Comparison of ENCODE assay signal across 23 mouse cellular contexts in genomic region chr1:36570320-36570719, GRCm38 (mm10). TPM values are rescaled to one million over a fixed set of nuclear protein-coding genes. Genes with fewer than 3 reads are reported as not detected.
DNase-seq lines count a peak whose midpoint lies in the region; ATAC-seq and TF ChIP-seq lines count a peak whose summit lies in the region.
"Had no signal": no experiment of that assay in that cellular context is flagged by ENCODE, and none has a peak within 500 bp of the region (broad histone marks: within the 10 kb centered on the region; RNA-seq: fewer than 3 reads in every experiment).

No protein-coding gene starts in this region.

- no peaks in the 10 kb centered on the region for H3K36me3 ChIP-seq in heart, embryonic 10.5 days
- no peaks in the 10 kb centered on the region for H3K36me3 ChIP-seq in heart, embryonic 11.5 days (ENCODE audit: control insufficient read depth, insufficient read depth, low read length)
- H3K36me3 ChIP-seq in kidney, embryonic 16.5 days (ENCODE audit: insufficient read depth, low read length), result no peaks in the 10 kb centered on the region
- no peaks in the 10 kb centered on the region for H3K36me3 ChIP-seq in kidney, embryonic 14.5 days (ENCODE audit: control insufficient read depth, insufficient read depth, low read length)
- H3K36me3 ChIP-seq in small intestine, adult 2 months (ENCODE audit: control insufficient read depth, insufficient read depth, low read length), result no peaks in the 10 kb centered on the region
- H3K36me3 ChIP-seq: limb, embryonic 10.5 days; neural tube, embryonic 12.5 days had no signal

- no peak for ATAC-seq in heart, embryonic 11.5 days (replicated peaks; ENCODE audit: insufficient number of reproducible peaks, low FRiP score, low TSS enrichment)
- ATAC-seq in kidney, embryonic 16.5 days (ENCODE audit: low FRiP score, low TSS enrichment), result no peak
- no peak for ATAC-seq in kidney, embryonic 14.5 days (ENCODE audit: low FRiP score, low TSS enrichment)
- ATAC-seq: activated CD4-positive, CD25-positive, alpha-beta regulatory T cell, adult 4 months; Patski had no signal

- no peaks in the 10 kb centered on the region for H3K27me3 ChIP-seq in heart, embryonic 10.5 days (ENCODE audit: insufficient read depth, poor library complexity, severe bottlenecking)
- no peaks in the 10 kb centered on the region for H3K27me3 ChIP-seq in heart, embryonic 11.5 days (ENCODE audit: control insufficient read depth, insufficient read depth, low read length)
- H3K27me3 ChIP-seq in kidney, embryonic 16.5 days (ENCODE audit: insufficient read depth, low read length), result no peaks in the 10 kb centered on the region
- H3K27me3 ChIP-seq in kidney, embryonic 14.5 days (ENCODE audit: control insufficient read depth, insufficient read depth, low read length), result no peaks in the 10 kb centered on the region
- no peaks in the 10 kb centered on the region for H3K27me3 ChIP-seq in small intestine, adult 2 months (ENCODE audit: control insufficient read depth, insufficient read depth, low read length)
- H3K27me3 ChIP-seq: neural tube, embryonic 12.5 days; Patski had no signal

- no peak overlapping the region for H3K4me3 ChIP-seq in heart, embryonic 10.5 days
- no peak overlapping the region for H3K4me3 ChIP-seq in heart, embryonic 11.5 days (ENCODE audit: low read depth, low read length)
- no peak overlapping the region for H3K4me3 ChIP-seq in kidney, embryonic 16.5 days (ENCODE audit: low read length)
- no peak overlapping the region for H3K4me3 ChIP-seq in kidney, embryonic 14.5 days (ENCODE audit: low read length)
- H3K4me3 ChIP-seq in brown adipose tissue, adult 24 weeks (ENCODE audit: insufficient read depth, low read depth, low read length), result no peak overlapping the region
- H3K4me3 ChIP-seq in small intestine, adult 2 months (ENCODE audit: low read depth, low read length), result no peak overlapping the region
- H3K4me3 ChIP-seq: layer of hippocampus, adult 2 months; limb, embryonic 10.5 days; neural tube, embryonic 12.5 days had no signal

- H3K9me3 ChIP-seq in heart, embryonic 10.5 days, result no peaks in the 10 kb centered on the region
- no peaks in the 10 kb centered on the region for H3K9me3 ChIP-seq in heart, embryonic 11.5 days (replicated peaks; ENCODE audit: control insufficient read depth, low read length)
- H3K9me3 ChIP-seq in kidney, embryonic 16.5 days (ENCODE audit: low read length), result no peaks in the 10 kb centered on the region
- H3K9me3 ChIP-seq in kidney, embryonic 14.5 days (ENCODE audit: control insufficient read depth, low read length), result no peaks in the 10 kb centered on the region
- H3K9me3 ChIP-seq: limb, embryonic 10.5 days; neural tube, embryonic 12.5 days had no signal

- H3K4me2 ChIP-seq in heart, embryonic 11.5 days, result no peak overlapping the region
- no peak overlapping the region for H3K4me2 ChIP-seq in kidney, embryonic 16.5 days (replicated peaks; ENCODE audit: low read depth, low read length)
- H3K4me2 ChIP-seq in kidney, embryonic 14.5 days (replicated peaks; ENCODE audit: low read depth, low read length), result no peak overlapping the region
- H3K4me2 ChIP-seq: midbrain, embryonic 11.5 days; neural tube, embryonic 12.5 days had no signal

- no peak for DNase-seq in heart, embryonic 10.5 days (ENCODE audit: low spot score)
- no peak for DNase-seq in thymus, postnatal 4 days
- DNase-seq: adrenal gland, postnatal 14 days; cerebellum, adult 8-10 months; gastrocnemius, postnatal 36 days; kidney, postnatal 10 days; spleen, adult 18-20 months; thymus, adult 2 months had no signal

- no peak overlapping the region for H3K9ac ChIP-seq in heart, embryonic 11.5 days (ENCODE audit: low read depth, low read length)
- peak overlapping the region; percentile 31; the same call in 1 of the 2 replicates for H3K9ac ChIP-seq in kidney, embryonic 16.5 days (replicated peaks; ENCODE audit: low read length)
- no peak overlapping the region for H3K9ac ChIP-seq in kidney, embryonic 14.5 days (ENCODE audit: low read depth, low read length)
- H3K9ac ChIP-seq: liver, embryonic 14.5 days; neural tube, embryonic 12.5 days had no signal

- no peak for TF ChIP-seq CTCF in small intestine, adult 2 months (IDR thresholded peaks at IDR 0.05; ENCODE audit: extremely low read depth, insufficient read length, insufficient replicate concordance, low read depth, low read length)

- H3K4me1 ChIP-seq in heart, embryonic 10.5 days, result peaks cover 69% of the 10 kb centered on the region
- H3K4me1 ChIP-seq in heart, embryonic 11.5 days (ENCODE audit: control insufficient read depth, insufficient read depth, low read length), result peaks cover 29% of the 10 kb centered on the region
- H3K4me1 ChIP-seq in kidney, embryonic 16.5 days (ENCODE audit: insufficient read depth, low read length), result peaks cover 64% of the 10 kb centered on the region
- peaks cover 52% of the 10 kb centered on the region for H3K4me1 ChIP-seq in kidney, embryonic 14.5 days (ENCODE audit: control insufficient read depth, insufficient read depth, low read length)
- H3K4me1 ChIP-seq in brown adipose tissue, adult 24 weeks (ENCODE audit: control insufficient read depth, insufficient read depth, insufficient read length, low read length), result peaks cover 48% of the 10 kb centered on the region
- H3K4me1 ChIP-seq in small intestine, adult 2 months (ENCODE audit: control insufficient read depth, insufficient read depth, insufficient read length, low read length), result peaks cover 26% of the 10 kb centered on the region

- WGBS in heart, embryonic 10.5 days, result 94% methylated on average over 5 of the region's 5 CpGs
- 77% methylated on average over 5 of the region's 5 CpGs for WGBS in heart, embryonic 11.5 days (ENCODE audit: insufficient replicate concordance)
- 86% methylated on average over 5 of the region's 5 CpGs for WGBS in kidney, embryonic 16.5 days
- 82% methylated on average over 5 of the region's 5 CpGs for WGBS in kidney, embryonic 14.5 days
- 76% methylated on average over 5 of the region's 5 CpGs for WGBS in small intestine, adult 2 months

- H3K27ac ChIP-seq in heart, embryonic 10.5 days, result peak overlapping the region; percentile 60; the same call in 1 of the 2 replicates
- no peak overlapping the region for H3K27ac ChIP-seq in heart, embryonic 11.5 days (ENCODE audit: low read depth, low read length)
- H3K27ac ChIP-seq in kidney, embryonic 16.5 days (ENCODE audit: low read length), result peak overlapping the region; percentile 90
- H3K27ac ChIP-seq in kidney, embryonic 14.5 days (ENCODE audit: low read depth, low read length), result no peak overlapping the region
- H3K27ac ChIP-seq in brown adipose tissue, adult 24 weeks (replicated peaks; ENCODE audit: low read depth, low read length), result peak overlapping the region; percentile 90
- H3K27ac ChIP-seq in small intestine, adult 2 months (ENCODE audit: insufficient read depth, low read depth, low read length), result peak overlapping the region; percentile 71; the same call in 1 of the 2 replicates
- H3K27ac ChIP-seq: layer of hippocampus, adult 2 months; liver, embryonic 14.5 days; neural tube, embryonic 12.5 days had no signal

- TF ChIP-seq POLR2A in small intestine, adult 2 months (IDR thresholded peaks at IDR 0.05; ENCODE audit: low read depth, low read length), result no peak

RNA-seq across cellular contexts. Expression of gene Sema4c, which starts 12.2 kb away (rescaled TPM):
- polyA plus RNA-seq in heart, embryonic 10.5 days (2016; fragmentation: Nextera tagmentation; extraction: Ambion mirVana), result 12.2 and 15.2 TPM in 2 replicates
- 0.96 and 2.1 TPM in 2 replicates for polyA plus RNA-seq in heart, embryonic 11.5 days (2014; fragmentation: Nextera tagmentation; extraction: Ambion mirVana)
- polyA plus RNA-seq in kidney, embryonic 16.5 days (2015; fragmentation: Nextera tagmentation; extraction: Ambion mirVana), result 21.4 and 21.9 TPM in 2 replicates
- 4.8 and 6.0 TPM in 2 replicates for polyA plus RNA-seq in kidney, embryonic 14.5 days (2014; fragmentation: Nextera tagmentation; extraction: Ambion mirVana)
- polyA plus RNA-seq in brown adipose tissue, adult 24 weeks (2012; ENCODE audit: insufficient read depth, insufficient read length, missing spikeins), result 4.1 and 6.7 TPM in 2 replicates
- polyA plus RNA-seq in small intestine, adult 2 months (2012; rRNA removed), result 3.4 and 6.0 TPM in 2 replicates

RNA-seq across cellular contexts. Expression of gene Ankrd39, which starts 23.1 kb away (rescaled TPM):
- polyA plus RNA-seq in heart, embryonic 10.5 days (2016; fragmentation: Nextera tagmentation; extraction: Ambion mirVana), result 23.9 and 24.5 TPM in 2 replicates
- 19.9 and 25.1 TPM in 2 replicates for polyA plus RNA-seq in heart, embryonic 11.5 days (2014; fragmentation: Nextera tagmentation; extraction: Ambion mirVana)
- polyA plus RNA-seq in kidney, embryonic 16.5 days (2015; fragmentation: Nextera tagmentation; extraction: Ambion mirVana), result 29.2 and 30.0 TPM in 2 replicates
- polyA plus RNA-seq in kidney, embryonic 14.5 days (2014; fragmentation: Nextera tagmentation; extraction: Ambion mirVana), result 22.4 and 22.7 TPM in 2 replicates
- 5.0 and 8.4 TPM in 2 replicates for polyA plus RNA-seq in brown adipose tissue, adult 24 weeks (2012; ENCODE audit: insufficient read depth, insufficient read length, missing spikeins)
- 10.3 and 13.5 TPM in 2 replicates for polyA plus RNA-seq in small intestine, adult 2 months (2012; rRNA removed)

RNA-seq across cellular contexts. Expression of gene Gm42417, which starts 31.1 kb away (rescaled TPM):
- 0.20 and 1.0 TPM in 2 replicates for polyA plus RNA-seq in heart, embryonic 10.5 days (2016; fragmentation: Nextera tagmentation; extraction: Ambion mirVana)
- 0.44 TPM in 1 of 2 replicates, not detected in the other for polyA plus RNA-seq in heart, embryonic 11.5 days (2014; fragmentation: Nextera tagmentation; extraction: Ambion mirVana)
- 0.30 and 1.5 TPM in 2 replicates for polyA plus RNA-seq in kidney, embryonic 16.5 days (2015; fragmentation: Nextera tagmentation; extraction: Ambion mirVana)
- polyA plus RNA-seq in kidney, embryonic 14.5 days (2014; fragmentation: Nextera tagmentation; extraction: Ambion mirVana), result 0.26 TPM in 1 of 2 replicates, not detected in the other
- polyA plus RNA-seq in brown adipose tissue, adult 24 weeks (2012; ENCODE audit: insufficient read depth, insufficient read length, missing spikeins), result 4.1 and 7.8 TPM in 2 replicates
- polyA plus RNA-seq in small intestine, adult 2 months (2012; rRNA removed), result not detected in 2 replicates
- polyA plus RNA-seq: embryonic facial prominence, embryonic 14.5 days; forebrain, embryonic 11.5 days; frontal cortex, adult 2 months; liver, embryonic 14.5 days; midbrain, embryonic 11.5 days; neural tube, embryonic 12.5 days; thymus, adult 2 months had no signal

RNA-seq across cellular contexts. Expression of gene Ankrd23, which starts 33.6 kb away (rescaled TPM):
- polyA plus RNA-seq in heart, embryonic 10.5 days (2016; fragmentation: Nextera tagmentation; extraction: Ambion mirVana), result 16.7 and 19.0 TPM in 2 replicates
- 9.8 and 13.6 TPM in 2 replicates for polyA plus RNA-seq in heart, embryonic 11.5 days (2014; fragmentation: Nextera tagmentation; extraction: Ambion mirVana)
- 15.2 and 21.7 TPM in 2 replicates for polyA plus RNA-seq in kidney, embryonic 16.5 days (2015; fragmentation: Nextera tagmentation; extraction: Ambion mirVana)
- 10.5 and 14.6 TPM in 2 replicates for polyA plus RNA-seq in kidney, embryonic 14.5 days (2014; fragmentation: Nextera tagmentation; extraction: Ambion mirVana)
- 17.9 and 25.2 TPM in 2 replicates for polyA plus RNA-seq in brown adipose tissue, adult 24 weeks (2012; ENCODE audit: insufficient read depth, insufficient read length, missing spikeins)
- 5.2 and 5.8 TPM in 2 replicates for polyA plus RNA-seq in small intestine, adult 2 months (2012; rRNA removed)

RNA-seq across cellular contexts. Expression of gene Cnnm3, which starts 58.7 kb away (rescaled TPM):
- polyA plus RNA-seq in heart, embryonic 10.5 days (2016; fragmentation: Nextera tagmentation; extraction: Ambion mirVana), result 1.5 and 2.5 TPM in 2 replicates
- polyA plus RNA-seq in heart, embryonic 11.5 days (2014; fragmentation: Nextera tagmentation; extraction: Ambion mirVana), result 2.5 and 3.9 TPM in 2 replicates
- 3.5 and 3.7 TPM in 2 replicates for polyA plus RNA-seq in kidney, embryonic 16.5 days (2015; fragmentation: Nextera tagmentation; extraction: Ambion mirVana)
- 5.7 and 7.5 TPM in 2 replicates for polyA plus RNA-seq in kidney, embryonic 14.5 days (2014; fragmentation: Nextera tagmentation; extraction: Ambion mirVana)
- polyA plus RNA-seq in brown adipose tissue, adult 24 weeks (2012; ENCODE audit: insufficient read depth, insufficient read length, missing spikeins), result 7.2 and 7.3 TPM in 2 replicates
- polyA plus RNA-seq in small intestine, adult 2 months (2012; rRNA removed), result 7.1 and 13.0 TPM in 2 replicates

Comparison
In these comparisons a context has a peak if more than half of its experiments do, and no peak if none do; other contexts are left out.
1. H3K27ac ChIP-seq: peak in heart, embryonic 10.5 days (single experiment), kidney, embryonic 16.5 days (single experiment), brown adipose tissue, adult 24 weeks (single experiment) and small intestine, adult 2 months (single experiment); none in heart, embryonic 11.5 days (single experiment) and kidney, embryonic 14.5 days (single experiment).